Mouse (Mus musculus) ZHBTc4 (cell line): ENCODE measurements at regions not wholly inside any gene's neighbourhood (a gene's known extent, or its start where the extent isn't known, plus 50 kb on each side); places are given as distances from the start of the nearest gene placed in this dataset.
A peak's percentile ranks its signal among the peaks of the same experiment; 100 is the strongest.

Experiments used
- DNase-seq: peaks from one replicate; pipeline ENCODE4 v3.0.0-alpha.2; 2011; ENCODE audit warnings: low read depth, low spot score

- DNase-seq: no peak
Observed at GRCm38 (mm10) chr1:117243599-117243998, 440.8 kb downstream of the Gm19965 start.

- no peak for DNase-seq
Observed at GRCm38 (mm10) chr1:117248342-117248741, 445.6 kb downstream of the Gm19965 start.

- peak; percentile 89 for DNase-seq
Observed at GRCm38 (mm10) chr1:117290746-117291145, 406.2 kb upstream of the Gm28363 start.

GRCm38 (mm10) chr1:117299232-117299631 lies 397.7 kb upstream of the Gm28363 start:
- no peak for DNase-seq
